Mouse (Mus musculus) regulatory T cell (primary cell): Measurements from ENCODE around the gene Adgrf5.
"Not testable (repeated sequence)": the region's sequence is repeated elsewhere in the genome, so short reads cannot be mapped to it uniquely, and the experiment has no call there.

Source experiments
- in situ Hi-C: fragments of 300-600 bp; cut with MboI, MseI; formaldehyde crosslinking; loops from one replicate; pipeline ENCODE4 v1.15.1; 2025; ENCODE audit warnings: high pct_unique_total_duplicates

The Adgrf5 gene

DNA sequence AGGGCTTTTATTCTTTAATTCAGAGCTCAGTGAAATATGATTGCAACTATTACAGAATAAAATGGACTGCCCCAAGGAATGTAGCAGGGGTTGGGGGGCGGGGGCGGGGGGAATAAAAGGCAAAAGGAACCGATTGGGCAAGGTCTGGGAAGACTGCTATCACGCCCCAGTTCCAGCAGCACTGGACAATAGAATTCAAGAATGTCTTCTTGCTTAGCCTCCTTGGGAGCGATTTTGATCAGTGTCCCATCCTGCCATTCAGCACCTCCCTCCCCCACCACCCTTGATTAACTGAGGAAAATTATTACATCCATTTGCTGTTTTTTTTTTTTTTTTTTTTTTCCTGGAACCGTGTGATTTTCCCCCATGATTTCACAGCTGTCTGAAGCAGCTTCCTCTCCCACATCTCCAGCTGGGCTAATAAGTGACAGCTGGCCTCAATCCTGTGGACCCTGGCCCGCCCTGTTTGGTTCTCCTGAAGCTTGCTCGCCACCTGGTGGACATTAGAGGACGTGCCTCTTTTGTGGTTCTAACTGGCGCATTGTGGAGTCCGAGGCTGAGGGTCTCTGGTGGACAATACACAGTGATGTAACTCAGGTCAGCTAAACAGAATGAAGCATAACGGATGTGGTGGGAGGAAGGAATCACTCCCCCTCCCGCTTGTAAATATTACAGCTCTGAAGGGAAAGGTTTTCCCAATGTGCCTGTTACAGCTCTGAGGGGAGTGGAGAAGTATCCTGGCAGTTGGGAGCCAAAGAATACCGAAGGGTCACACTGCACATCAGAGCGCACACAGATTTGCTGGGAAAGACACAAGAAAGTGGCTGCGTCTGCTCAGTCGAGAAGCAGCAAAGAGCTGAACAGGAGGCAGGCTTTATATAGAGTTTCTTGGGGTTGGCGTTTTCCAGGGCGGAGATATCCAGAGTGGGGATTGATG, 100.3 kb downstream of the Adgrf5 start:
- in situ Hi-C loops: loop anchor here (25.0 kb wide), 1 partner anchor 448 kb away; the partner anchor contains the start of gene Tnfrsf21

DNA sequence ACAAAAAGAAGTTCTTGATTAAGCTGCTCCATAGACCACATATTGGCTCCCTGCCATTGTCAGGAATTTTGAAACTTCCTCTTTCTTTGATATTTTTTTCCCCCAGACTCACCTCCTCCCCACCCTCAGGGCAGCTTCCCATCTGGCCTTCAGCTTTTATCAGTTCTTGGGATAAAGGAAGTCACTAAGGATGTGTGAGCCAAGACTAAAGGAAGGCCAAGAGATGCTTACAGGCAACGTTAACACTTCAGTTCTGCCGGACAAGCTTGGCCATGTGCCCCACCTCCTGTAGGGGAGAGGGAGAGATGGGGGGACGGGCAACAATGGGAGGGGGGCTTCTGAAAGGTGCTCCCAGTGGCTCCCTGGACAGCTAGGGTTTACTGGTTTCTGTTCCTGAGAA, 109.8 kb downstream of the Adgrf5 start:
- in situ Hi-C loops: loop anchor here (25.0 kb wide), 1 partner anchor 458 kb away; the partner anchor contains the start of gene Tnfrsf21

DNA sequence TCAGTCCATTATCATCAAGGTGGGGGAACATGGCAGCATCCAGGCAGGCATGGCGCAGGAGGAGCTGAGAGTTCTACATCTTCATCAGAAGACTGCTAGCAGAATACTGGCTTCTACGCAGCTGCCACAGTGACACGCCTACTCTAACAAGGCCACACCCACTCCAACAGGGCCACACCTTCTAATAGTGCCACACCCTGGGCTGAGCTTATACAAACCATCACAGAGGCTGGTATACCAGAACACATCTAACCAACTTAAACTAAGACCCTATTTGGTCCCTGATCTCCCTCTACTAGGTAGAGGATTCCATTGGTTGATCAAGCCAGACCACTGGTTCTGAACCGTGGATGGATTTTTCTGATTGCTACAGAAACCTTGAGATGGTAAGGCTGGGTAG, 112.3 kb downstream of the Adgrf5 start:
- in situ Hi-C loops: loop anchor here (25.0 kb wide), 1 partner anchor 460 kb away; the partner anchor contains the start of gene Tnfrsf21

DNA sequence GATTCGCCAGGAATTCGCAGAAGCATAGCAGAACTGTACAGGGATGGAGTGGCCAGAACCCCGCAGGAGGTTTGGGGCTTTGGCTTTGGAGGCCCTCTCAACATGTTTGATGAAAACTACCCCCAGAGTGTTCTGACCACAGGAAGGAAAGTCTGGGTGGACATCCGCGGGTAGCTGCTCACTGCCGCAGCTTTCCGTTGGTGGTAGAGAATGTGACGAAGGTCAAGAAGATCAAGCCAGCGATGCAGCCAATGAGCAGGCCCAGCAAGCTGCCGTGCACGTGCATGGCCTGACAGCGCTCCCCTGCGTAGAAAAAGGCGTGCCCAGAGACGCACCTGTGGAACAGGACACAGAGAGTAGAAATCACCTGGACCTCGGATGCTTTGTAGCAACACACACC, 114.5 kb downstream of the Adgrf5 start:
- in situ Hi-C loops: loop anchor here (25.0 kb wide), 1 partner anchor 462 kb away; the partner anchor contains the start of gene Tnfrsf21

DNA sequence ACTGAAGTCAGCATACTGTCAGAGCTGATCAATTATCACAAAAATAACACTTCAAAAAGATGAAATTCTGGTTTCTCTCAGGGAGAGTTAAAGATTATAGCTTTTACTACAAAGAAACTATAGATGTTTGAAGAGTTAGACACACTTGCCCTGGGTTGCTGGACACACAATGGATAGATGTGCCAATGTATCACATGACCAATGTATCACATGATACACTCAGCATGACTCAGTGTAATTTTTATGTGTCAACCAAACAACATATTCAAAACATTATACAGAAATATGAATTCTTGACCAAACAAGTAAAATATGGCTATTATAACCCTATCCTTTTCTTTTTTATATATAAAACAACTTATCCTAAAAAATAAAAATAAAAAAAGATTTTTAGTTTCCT, 117.4 kb downstream of the Adgrf5 start:
- in situ Hi-C loops: no loop called here

DNA sequence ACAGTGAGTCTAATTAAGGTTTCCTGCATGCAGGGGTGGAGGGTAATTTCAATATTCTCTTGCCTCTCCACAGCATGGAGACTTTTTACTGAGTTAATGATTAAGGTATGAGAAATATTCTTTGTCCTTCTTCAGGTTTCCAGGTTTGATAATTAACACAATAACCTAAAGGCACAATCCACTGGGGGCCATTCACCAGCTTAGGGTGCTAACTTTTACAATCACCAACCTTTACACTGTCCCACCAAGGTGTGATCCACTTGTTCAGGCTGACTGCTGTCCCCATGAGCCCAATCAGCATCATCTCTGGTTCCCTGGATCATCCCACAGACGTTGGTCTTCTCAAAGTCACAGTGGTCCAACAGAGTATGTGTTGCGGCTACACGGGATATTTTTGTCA, 125.7 kb downstream of the Adgrf5 start:
- in situ Hi-C loops: no loop called here

DNA sequence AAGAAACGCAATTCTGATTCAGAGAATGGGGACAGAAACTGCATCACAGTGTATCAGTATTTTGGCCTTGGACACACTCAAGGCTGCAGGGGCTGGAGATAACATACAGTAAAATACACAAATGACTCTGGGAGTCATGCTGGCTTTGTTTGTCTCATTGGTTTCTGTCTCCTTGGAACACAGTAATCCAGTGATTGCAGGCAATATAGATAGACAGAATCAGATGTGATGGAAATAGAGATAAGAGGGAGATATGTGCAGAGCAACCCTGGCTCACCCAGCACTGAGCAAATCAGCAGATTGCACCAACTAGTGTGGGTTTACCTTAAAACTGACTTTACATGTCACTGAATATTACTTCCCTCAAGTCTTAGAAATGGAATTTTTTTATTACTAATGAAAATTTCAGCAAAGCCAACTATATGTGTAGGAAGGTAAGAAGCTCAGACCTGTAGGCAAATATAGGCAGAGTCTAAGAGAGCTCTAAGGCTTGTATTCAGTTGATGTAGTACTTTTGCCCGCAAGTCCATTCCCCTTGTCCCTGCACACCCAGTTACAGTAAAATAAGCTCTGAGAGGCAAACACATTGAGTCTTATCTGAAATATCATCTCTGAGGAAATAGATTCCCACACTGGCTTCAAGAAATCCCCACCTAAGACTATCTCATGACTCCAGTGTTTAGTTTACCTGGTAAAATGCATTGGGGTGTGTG, 128.3 kb downstream of the Adgrf5 start:
- in situ Hi-C loops: no loop called here

DNA sequence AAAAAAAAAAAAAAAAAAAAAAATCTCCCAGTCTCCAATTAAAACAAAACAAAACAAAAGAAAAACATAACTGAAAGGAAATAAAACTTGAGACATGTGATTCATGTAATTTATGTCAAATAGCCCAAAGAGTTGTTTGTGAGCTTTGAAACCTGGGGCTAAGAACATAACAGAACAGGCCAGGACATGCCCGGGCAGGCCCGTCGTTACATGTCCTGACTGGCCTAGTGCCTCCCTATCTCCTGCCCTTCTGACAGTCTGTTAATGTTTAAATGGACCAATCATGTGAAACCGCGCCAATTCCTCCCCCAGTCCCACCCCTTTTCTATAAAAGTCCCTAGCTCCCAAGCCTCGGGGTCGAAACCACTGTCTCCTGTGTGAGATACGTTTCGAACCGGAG, 130.1 kb downstream of the Adgrf5 start:
- in situ Hi-C loops: not testable (repeated sequence)

DNA sequence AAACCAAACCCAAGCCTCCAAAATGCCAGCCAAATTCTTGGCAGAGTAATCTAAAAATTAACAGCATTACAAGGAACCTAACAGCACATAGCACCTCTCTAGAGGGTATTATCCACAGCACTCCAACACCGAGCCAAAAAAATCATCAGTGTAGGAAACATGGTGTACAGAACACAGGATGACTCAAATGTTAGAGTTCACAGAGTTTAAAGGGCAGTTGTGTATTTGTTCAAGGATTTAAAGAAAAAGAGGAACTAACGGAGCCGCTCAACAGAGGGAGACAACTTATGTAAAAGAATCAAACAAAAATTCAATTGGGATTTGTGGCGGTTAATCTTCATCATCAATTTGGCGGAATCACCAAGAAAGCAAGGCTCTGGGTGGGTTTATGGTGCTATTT, 135.3 kb downstream of the Adgrf5 start:
- in situ Hi-C loops: no loop called here

DNA sequence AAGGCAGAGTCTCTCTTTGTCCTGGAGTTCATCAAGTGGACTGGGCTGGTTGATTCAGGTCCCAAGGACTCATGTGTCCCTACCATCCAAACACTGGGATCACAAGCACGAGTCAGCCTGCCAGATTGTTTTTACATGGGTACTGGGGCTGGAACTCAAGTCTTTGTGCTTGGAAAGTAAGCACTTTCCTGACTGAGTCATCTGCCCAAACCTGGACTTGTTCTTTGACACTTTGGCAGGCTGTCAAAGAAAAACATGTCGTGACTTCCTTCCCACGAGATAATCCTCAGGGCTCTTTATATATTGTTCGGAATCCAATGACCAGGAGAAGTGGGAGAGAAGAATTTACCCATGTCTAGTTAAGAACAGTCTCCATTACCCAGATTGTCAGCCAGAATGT, 137.3 kb downstream of the Adgrf5 start:
- in situ Hi-C loops: no loop called here

DNA sequence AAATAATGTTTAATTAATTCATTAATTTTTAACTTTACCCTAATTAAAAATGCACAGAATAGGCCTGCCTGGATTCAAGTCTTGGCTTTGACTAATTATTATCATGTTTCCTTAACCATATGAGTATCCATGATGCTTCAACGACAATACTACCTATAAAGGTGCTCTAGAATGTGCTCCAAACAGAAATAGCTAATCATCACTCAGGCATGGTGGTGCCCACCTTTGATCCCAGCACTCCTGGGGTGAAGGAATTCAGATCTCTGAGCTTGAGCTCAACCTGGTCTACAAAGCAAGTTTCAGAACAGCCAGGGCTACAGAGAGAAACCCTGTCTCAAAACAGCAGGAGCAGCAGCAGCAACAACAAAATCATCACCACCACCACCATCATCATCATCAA, 140.3 kb downstream of the Adgrf5 start:
- in situ Hi-C loops: no loop called here

DNA sequence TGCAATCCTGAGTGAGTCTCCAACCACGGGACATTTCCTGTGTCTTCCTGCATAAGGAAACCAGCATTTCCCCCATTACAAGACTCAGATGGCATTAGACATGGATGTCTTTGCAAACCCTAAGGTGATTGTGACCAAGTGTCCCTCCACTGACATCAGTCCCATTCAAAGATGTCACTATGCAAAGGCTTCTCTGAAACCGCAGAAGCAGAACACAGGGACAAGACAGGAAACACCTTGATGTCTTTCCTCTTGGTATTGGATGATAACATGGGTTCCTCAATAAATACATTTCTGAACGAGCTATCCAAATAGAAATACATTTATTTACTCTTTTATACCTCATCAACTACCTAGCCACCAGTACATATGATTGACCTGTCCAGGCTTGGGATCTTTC, 141.0 kb downstream of the Adgrf5 start:
- in situ Hi-C loops: no loop called here

DNA sequence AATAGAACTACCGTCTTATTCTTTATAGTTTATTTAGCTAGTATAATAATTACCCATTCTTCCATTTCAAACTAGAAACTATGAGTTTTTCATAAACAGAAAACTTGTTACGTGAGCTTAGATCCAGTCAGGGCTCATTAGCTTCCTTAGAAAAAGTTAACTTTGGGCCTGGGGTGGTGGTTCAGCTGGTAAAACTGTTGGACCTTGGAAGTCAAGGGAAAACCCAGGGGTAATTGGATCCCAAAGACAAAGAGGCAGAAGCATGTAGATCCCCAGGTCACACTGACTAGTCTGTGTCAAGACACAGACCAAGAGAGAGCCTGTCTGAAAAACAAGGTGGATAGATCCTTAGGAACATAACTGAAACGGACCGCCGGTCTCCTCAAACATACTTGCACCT, 141.4 kb downstream of the Adgrf5 start:
- in situ Hi-C loops: no loop called here

DNA sequence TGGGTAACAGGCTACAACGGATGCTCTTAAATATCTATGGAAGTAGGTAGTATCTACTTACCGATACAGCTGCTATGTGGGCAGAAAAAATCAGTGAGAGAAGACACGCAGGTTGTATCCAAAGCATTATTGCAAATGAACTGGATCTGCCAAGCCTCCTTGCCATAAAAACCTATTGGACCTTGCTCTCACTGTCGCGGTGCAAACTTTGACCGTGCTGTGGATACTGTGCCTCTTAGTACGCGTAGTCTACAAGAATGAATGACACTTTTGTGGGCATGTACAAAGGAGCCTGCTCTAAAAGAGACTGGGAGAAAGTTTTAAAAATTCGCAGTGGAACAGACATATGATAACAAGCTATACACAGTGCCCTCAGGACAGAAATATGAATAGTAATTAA, 142.3 kb downstream of the Adgrf5 start, which contains the start of gene Mep1a:
Gene Mep1a (minus strand): TSS at position 221 of the 400 bp plus-strand sequence.
- in situ Hi-C loops: no loop called here

DNA sequence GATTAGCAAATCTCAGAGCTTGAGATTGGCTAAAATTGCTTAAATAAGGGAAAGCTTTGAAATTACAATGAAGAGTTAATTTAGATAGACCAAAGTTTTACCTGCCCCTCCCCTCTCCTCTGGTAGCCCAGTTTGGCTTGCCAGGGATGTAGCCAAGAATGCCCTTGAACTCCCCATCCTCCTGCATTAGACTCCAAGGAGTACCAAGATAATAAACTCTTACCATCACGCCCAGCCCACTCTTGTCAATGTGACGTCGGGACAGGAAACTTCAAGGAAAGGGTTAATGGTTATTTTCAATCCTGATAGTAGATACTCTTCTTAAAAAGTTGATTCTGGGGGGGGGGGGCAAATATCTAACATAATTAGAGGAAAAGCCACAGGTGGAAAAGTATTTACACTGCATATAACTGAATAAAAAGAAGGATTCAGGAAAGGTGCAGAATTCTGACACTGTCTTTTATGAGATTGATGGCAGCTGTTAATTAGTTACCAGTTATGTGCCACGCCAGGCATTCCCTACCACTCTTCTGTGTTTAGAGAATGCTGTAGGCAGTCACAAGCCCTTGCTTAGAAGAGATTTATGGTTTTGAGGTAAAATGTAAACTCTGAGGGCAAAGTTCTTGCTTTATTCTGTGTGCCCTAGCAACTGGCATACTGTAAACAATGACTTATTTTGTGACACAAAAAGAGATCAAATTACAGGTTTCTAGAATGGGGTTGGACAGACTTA, 143.8 kb downstream of the Adgrf5 start:
- in situ Hi-C loops: no loop called here

DNA sequence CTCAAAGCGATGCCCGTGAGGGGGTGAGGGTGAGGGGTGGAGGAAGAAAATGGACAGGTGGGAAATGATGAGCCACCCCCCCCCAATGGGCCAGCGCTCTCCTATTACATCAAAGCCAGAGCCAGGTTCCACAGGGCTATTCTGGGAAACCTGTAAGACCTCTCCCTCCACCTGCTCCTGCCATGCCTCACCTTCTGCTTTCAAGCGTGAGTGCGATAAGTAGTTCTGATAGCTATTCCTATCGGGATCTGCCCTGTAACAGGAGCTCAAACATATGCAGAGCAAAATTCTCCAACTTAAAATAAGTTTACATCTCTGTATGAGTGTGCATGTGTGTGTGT, 144.3 kb downstream of the Adgrf5 start:
- in situ Hi-C loops: no loop called here
